Mouse (Mus musculus) T-helper 2 cell (primary cell): ENCODE data around the gene Obox6.

ENCODE experiments used
- in situ Hi-C: fragments of 300-600 bp; cut with MboI, MseI; formaldehyde crosslinking; loops from one replicate; pipeline ENCODE4 v1.15.1; 2025; ENCODE audit warnings: high pct_unique_total_duplicates

Obox6 gene

DNA sequence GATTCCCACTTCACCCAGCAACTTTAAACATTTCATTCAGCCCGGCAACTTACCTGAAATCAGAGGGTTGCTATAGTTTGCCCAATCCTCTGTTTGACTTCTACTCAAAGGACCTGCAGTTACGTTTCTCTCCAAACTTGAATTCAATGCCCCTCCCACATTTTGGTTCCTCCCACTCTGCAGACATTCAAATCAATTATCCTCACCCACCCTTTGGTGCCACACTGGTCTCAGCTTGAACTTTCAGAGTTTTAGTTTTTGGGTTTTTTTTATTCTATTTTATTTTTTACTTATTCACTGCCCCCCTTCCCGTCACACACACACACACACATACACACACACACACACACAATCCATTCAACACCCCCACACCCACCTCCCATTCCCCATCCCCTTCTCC is at the start of gene Obox6:
Obox6 (minus strand) TSS at position 101 of the 400 bp plus-strand sequence.
- in situ Hi-C loops = no loop called here

DNA sequence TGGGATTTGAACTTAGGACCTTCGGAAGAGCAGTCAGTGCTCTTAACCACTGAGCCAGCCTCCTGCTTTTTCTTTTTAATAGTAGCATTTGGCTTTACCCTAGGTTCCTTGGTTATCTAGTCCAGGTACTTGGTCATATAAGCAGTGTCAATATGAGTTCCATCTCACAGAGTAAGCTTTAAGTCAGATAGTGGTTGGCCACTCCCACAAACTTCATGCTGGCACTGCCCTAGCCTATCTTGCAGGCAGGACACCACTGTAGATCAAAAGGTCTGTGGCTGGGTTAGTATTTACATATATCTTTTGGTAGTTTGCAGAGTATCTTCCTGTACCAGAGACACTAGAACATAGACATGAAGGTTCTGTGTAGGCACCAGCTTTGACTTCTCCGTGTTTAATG is 44.6 kb upstream of the Obox6 start:
- in situ Hi-C loops = no loop called here

DNA sequence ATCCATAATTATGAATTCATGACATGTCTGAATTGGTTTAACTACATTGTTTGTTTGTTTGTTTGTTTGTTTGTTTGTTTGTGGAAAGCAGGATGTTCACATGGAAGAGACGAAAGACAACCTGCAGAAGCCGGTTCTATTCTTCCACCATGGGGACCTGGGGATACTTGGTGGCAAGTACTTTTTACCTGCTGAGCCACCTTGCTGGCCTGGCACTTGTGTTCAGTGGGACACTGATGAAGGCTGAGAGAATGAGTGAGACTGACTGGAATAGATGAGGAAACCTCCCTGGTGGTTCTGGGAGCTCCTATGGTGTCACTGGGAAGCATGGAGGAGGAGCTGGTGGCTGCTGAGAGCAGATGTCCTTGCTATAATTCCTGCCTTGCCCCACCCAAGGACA is 42.8 kb upstream of the Obox6 start, which contains the start of gene Crxos:
Crxos (plus strand) TSS at position 301 of the 400 bp plus-strand sequence.
- in situ Hi-C loops = no loop called here

DNA sequence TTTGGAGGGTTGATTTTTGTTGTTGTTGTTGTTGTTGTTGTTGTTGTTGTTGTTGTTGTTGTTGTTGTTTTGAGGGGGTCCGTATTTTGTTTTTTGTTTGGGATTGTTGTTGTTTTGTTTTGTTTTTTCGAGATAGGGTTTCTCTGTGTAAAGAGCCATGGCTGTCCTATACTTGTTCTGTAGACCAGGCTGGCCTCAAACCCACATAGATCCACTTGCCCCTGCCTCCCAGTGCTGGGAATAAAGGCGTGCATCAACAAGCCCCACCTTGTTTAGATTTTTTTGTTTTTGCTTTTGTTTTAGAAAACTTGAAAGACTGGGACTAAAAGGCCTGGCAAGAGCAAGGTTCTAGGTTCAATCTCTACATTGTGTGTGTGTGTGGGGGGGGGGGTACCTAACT is 42.4 kb upstream of the Obox6 start:
- in situ Hi-C loops = no loop called here

DNA sequence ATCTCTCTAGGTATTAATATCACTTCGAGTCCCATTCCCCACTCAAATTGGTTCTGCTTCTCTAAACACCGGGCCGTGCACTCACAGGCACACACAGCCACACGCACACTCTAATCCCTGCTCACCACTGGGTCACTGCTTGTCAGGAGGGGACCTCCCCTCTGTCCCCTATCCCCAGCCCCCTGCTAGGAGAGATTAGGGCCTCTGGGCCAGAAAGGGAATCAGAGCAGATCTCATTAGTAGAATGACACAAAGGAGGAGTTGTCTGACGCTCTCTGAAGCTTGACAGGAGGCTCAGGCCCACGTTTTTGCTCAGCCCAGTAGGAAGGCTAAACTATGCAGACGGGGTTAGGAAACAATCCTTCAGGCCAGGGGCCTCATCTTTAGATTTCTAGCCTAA is 41.9 kb upstream of the Obox6 start:
- in situ Hi-C loops = no loop called here

DNA sequence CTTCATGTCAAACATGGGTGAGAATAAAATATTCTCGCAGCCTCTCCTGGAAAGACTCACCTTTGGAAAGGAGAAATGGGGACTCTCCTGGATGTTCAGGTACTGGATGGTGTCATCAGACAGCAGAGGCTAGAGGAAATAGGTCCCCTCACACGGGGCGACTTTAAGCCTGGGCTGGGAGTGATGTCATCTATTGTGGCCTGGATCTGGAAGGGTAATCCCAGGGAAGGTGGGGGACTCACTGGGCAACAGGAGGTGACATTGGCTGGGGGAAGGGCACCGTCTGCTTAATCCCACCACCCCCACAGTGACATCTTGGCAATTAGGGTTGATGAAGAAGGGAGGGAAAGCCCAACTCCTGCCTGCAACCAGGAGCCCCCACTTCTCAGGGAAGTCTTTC is 40.3 kb upstream of the Obox6 start, which contains the start of gene Crx:
Crx (minus strand) TSS at position 213 of the 400 bp plus-strand sequence.
- in situ Hi-C loops = no loop called here

DNA sequence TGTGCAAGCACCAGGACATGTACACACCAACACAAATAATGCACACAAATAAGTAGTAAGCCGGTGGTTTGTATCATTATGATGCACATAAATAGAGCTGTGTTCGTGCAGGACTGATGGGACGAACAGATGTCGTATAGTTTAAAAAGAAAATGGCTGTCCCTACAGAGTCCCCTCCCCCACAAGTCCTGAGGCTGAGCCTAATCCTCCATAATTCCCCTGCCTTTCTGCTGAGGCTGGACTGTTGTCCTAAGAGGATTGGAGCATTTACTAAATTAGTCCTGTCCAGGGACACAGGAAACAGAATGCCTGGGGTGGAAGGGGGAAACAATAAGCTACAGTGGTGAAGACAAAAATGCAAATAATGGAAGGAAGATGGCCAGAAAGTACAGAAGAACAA is 24.6 kb upstream of the Obox6 start:
- in situ Hi-C loops = no loop called here

DNA sequence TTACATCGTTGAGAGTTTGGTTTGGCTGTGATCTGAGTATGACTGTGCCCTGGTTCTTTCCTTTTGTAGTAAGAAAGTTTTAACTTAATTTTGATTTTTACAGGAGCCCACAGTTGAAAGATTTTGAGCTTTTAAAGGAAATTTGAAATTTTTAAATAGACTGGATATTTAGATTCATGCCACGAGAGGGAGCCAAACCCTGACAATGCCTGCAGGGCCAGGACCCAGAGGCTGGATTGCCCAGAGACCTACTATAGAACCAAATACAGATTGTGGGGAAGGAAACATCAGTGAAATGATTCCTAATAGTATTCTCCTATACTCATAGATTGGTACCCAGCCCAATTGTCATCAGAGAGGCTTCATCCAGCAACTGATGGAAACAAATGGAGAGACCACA is 20.2 kb upstream of the Obox6 start:
- in situ Hi-C loops = no loop called here
